Mouse (Mus musculus): Measurements from ENCODE around the gene Camkk2.

The Camkk2 gene

DNA sequence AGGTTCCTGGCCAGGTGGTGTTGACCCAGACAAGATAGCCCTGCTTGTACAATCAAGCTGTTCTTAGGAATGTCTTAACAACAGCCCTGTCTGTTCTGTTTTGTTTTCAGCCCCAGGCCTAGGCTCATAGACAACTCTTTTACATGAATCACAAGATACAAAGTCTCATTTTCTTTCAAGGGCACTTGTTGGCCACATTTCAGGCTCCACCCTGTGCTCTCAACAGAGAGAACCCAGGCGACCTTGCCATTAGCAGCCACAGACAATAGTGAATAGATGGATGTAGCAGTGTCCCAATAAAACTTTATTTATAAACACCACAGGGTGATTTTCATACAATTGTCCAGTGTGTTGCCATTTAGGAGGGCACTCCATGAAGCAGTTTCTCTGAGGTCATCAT lies 2.9 kb upstream of the Camkk2 start:
- DNase-seq (ENCODE audit: low read depth, low spot score): no peak

DNA sequence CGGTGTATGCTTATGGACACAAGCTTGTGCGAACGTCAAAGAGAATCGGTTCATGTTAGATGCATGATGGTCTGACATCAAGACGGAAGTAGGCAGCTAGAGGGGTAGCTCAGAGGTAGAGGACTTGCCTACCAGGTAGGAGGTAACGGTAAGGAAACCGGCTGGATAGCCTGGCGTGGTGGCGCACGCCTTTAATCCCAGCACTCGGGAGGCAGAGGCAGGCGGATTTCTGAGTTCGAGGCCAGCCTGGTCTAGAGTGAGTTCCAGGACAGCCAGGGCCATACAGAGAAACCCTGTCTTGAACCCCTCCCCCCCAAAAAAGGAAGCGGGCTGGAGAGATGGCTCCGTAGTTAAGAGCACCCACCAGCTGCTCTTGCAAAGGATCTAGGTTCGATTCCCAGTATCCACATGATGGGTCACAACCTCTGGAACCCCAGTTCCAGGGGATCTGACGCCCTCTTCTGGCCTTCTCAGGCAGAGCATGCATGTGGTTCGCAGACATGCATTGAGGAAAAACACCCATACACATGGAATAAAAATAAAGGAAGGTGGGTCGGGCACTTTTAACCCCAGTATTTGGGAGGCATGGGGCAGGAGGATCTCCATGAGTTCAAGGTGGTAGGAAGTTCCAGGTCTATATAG lies 1.7 kb upstream of the Camkk2 start:
- peak; percentile 22 for DNase-seq (ENCODE audit: low read depth, low spot score)

DNA sequence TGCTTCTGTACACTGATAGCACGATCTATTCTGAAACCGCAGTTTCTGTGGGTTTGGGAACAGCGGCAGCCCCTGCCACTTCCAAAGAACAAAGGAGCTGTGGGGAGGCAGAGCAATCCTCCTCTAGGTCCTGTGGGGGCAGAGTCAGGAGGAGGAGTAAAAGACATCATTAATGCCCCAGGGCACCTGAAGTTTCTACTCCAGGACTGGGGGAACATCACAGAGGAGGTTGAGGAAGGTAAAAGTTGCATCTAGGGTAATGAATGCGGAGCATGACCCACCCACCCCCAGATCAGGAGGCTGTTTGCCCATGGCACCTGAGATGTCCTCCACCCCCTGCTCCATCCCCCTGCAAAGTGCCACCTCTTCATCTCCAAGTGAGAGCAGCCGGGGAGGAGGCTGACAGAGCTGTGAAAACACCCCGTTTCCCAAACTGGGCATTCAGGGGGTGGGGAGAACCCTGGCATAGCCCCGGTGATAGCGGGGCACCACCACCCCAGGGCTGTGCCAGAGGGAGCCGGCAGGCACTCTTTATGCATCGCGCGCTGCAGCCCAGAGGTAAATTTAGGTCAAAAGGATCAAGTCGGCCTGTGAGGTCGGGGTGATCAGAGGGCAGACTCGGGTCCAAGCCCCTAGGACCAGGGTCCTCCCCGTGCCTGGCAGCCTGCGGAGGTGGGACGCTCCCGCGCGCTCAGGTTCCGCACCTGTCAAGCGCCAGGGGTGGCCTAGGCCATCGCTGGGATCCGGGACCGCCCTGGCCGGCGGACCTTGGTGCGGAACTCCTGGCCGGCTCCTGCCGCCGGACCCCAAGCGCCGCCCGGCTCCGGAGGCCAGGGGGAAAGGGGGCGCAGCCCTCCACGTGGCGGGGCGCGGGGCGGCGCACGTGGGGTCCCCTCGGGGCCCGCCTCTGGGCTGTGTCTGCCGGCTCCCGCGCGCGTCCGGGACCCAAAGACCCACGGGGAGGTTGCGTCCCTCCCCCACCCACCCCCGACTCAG lies 680 bp downstream of the Camkk2 start:
- DNase-seq (ENCODE audit: low read depth, low spot score): peak; percentile 43

DNA sequence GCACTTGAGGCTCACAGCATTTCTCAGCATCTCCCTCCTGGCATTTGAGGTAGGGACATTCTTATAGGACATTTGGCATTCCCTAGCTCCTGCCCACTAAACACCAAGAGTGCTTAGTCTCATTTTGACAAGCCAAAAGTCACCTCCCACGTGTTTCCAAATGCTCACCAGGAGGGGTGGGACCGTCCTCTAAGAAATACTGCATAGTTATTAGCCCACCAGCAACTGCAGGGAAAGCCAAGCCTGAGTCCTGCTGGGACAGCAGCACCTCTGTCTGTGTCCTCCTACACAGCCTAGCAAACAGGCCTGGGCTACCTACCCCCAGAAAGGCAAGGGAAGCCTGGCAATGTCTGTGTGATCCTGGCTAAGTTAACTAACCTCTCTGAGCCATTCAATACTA lies 1.9 kb downstream of the Camkk2 start:
- no peak for DNase-seq (ENCODE audit: low read depth, low spot score)

DNA sequence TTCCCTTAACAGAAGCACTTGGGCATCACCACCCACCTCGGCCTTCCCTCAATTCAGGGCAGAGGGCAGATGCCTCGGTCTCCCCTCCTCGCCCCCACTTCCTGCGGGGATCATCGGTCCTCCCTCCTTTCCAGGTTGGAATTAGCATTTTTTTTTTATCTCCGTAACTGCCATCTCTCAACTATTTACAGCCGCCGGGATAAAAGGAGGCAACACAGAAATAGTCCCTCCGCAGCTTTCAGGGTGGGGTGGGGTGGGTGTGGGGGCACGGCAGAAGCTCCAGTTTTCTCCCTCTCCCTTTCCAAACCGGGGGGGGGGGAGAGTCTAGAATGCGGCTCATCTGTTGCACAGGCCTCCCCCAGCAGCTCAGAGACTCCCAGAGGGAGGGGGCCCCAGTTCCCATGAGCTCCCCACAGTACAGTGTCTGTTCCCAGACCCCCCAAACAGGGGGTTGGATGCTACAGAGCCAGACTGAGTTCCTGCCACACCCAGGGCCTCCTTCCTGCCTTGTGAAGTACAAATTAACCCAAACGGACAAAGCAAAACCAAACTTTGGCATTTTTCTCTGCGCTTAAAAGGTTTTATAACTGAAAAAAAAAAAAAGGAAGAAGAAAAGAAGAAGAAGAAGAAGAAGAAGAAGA lies 3.4 kb downstream of the Camkk2 start:
- no peak for DNase-seq (ENCODE audit: low read depth, low spot score)

DNA sequence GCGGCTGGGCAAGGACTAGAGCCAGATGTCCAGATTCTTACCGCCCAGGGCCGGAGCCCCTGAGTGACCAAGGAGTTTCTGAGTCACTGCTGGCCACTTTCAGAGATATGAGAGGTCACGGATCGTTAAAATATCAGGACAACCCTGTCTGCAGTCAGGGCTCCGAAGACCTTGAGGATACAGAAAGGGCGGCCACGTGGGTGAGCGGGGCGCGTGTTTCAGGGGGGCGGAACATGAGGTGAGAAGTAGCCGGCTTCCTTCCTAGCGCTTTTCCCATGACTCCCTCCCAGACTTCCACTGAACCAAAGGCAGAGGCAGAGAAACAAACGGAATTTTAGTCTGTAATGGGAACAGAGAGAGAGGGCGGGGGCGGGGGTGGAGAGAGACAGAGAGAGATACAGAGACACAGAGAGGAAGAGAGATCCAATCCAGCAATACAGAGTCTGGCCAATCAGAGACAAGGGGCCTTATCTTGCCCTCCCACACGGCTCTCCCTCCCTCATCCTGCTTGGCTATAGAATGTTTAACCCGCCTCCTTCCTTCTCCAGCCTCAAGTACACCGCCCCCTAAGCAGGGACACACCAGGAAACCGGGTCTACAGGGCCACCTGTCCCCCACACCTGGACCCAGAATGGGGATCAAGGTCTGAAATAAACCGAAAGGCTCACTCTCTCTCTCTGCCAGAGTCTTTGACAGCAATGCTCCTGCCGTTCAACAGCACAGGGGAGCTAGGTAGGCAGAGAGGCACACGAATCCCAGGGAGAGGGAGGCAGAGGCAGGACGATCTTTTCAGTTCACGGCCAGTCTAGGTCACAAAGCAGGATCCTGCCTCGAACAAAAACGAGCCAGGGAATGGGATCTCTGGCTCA lies 4.2 kb downstream of the Camkk2 start:
- no peak for DNase-seq (ENCODE audit: low read depth, low spot score)

DNA sequence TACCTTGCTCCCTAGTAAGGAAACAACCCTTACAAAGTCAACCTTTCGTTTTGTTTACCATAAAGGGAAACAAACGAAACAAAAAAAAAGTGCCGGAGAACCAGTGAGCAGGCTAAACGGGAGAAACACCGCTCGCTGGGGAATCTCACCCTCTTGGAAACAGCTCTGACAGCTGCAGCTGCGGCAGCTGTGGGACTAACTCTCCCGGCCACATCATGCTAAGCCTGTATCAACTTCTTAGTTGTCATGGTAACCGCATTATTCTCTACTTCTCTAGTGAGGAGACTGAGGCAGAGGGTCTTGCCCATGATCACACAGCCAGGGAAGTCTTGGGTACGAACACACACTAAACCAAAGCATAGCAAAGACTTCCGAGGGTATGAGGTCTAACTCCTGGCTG lies 5.5 kb downstream of the Camkk2 start:
- no peak for DNase-seq (ENCODE audit: low read depth, low spot score)

DNA sequence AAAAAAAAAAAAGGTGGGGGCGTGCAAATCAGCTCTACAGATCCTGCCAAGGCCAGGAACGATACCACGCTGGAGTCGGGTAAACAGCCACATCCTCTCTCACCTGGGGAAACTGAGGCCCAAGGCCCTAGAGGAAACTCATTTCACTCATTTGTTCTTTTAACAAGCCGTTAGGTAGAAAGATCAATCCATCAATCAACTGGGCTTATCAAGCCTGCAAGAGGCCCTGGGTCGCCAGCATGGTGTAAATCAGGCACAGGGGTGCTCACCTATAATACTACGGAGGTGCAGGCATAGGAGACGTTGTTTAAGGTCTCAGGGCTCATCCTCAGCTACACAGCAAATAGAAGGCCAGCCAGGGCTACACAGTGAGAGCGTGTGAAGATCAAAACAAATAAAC lies 7.8 kb downstream of the Camkk2 start:
- DNase-seq (ENCODE audit: low read depth, low spot score): no peak

DNA sequence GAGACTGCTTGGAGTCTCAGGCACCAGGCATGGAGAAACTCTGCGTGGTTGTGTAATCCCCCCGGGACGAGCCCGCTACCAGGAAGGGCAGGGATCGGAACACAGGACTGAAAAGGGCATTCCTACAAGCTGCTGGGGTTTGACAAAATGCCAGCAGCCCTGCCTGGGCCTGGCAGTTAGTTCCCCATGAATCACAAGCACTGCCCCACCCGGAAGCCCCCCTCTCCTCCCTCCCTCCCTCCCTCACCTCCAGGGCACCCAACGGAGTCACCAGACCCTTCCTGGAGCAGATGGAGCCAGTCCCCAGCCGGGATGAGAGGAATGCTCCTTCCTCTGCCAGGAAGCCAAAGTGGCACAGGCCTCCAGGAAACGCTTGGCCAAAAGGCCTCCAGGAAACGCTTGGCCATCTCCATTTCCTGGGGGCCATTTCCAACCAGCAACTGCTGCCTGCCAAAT lies 8.4 kb downstream of the Camkk2 start:
- peak; percentile 16 for DNase-seq (ENCODE audit: low read depth, low spot score)

DNA sequence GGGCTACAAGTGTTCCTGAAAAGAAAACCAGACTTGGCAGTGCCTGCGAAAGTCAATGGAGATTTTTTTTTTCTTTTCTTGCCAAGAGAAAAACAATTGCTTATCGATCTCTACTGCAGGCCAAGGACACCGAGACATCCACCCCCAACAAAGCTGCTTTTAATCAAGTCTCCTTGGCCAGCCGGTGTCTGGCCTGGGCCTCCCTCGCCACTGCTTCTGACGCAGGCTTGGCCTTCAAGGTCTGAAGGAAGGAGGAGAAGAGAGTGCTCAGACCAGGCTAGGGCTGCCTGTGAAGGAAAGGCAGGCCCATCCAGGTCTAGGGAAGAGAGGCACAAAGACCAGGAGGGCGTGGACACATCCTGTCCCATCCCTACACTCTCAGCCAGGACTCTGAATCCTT lies 8.9 kb downstream of the Camkk2 start:
- no peak for DNase-seq (ENCODE audit: low read depth, low spot score)

DNA sequence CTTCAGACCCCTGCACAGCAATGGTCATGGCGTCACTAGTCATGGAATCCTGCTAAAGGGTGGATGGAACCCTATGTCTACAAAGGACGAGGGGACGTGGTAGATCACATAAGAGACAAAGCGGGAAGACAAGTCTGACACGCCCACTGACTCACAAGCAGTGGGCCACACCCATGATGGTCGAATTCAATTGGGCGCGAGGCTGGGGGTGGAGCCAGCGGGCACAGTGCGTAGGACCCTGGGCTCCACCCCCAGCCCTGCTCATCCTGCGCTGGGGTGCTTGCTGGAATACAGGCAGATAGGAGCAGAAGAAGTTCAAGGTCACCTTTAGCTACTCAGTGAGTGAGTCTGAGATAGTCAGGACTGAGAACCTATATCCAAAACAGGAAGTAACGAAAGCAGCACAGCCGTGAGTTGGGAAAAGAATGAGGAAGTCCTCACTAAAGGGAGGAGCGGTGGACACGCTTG lies 10.1 kb downstream of the Camkk2 start:
- DNase-seq (ENCODE audit: low read depth, low spot score): no peak

DNA sequence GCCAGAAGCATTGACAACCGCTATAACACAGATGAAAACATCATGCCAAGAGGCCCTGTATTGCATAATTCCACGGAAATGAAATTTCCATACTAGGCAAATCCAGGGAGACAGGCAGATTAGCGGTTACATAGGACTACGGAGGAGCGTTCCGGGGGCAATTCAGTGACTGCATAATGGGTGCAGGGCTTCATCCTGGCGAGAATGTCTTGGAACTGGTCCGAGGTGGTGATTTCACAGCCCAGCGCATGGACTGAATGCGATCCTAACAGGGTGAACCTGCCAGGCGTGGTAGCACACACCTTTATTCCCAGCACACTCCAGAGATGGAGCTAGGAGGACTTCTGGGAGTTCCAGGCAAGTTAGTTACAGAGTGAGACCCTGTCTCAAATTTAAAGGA lies 11.9 kb downstream of the Camkk2 start:
- no peak for DNase-seq (ENCODE audit: low read depth, low spot score)

DNA sequence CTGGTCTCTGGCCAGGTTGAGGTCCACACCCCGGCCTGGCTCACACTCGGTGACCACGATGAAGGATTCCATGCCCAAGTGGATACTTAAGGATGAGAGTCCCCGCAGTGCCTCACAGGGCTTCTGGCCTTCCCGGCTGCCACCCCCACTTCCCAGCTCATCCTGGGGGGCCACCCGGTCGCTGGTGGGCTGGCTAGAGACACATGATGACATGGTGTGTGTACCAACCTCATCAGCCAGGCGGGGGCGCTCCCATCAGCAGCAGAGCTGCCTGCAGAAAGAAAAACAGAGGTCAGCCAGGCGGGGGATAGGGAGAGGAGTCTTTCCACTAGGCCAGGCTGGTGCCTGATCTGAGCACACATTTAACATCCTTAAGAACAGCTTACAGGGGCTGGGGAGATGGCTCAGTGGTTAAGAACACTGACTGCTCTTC lies 15.2 kb downstream of the Camkk2 start:
- peak; percentile 24 for DNase-seq (ENCODE audit: low read depth, low spot score)

DNA sequence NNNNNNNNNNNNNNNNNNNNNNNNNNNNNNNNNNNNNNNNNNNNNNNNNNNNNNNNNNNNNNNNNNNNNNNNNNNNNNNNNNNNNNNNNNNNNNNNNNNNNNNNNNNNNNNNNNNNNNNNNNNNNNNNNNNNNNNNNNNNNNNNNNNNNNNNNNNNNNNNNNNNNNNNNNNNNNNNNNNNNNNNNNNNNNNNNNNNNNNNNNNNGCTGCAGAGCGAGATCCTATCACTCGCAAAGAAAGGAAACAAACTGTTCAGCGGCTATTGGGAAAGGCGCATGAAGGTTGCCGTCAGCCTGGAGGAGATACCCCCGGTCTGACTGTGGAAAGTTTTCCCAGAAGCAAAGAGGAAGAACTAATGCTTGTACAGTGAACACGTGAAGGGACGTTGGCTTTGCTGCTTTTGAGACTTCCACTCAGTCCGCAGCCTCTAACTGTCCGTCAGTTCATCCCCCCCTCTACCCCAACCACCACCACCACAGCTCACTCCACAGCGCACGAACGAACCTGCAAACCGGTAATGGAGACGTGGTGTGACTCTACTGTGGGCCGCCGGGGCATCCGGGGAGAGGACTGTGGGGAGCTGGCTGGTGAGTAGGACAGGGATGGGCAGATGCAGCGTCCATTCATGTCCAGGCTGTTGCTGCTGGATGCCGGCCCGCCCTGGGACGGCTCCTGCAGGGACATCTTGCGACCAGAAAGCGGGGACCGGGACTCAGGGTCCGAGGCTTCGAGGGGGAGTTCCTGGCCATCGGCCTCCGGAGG lies 15.8 kb downstream of the Camkk2 start:
- no peak for DNase-seq (ENCODE audit: low read depth, low spot score)

DNA sequence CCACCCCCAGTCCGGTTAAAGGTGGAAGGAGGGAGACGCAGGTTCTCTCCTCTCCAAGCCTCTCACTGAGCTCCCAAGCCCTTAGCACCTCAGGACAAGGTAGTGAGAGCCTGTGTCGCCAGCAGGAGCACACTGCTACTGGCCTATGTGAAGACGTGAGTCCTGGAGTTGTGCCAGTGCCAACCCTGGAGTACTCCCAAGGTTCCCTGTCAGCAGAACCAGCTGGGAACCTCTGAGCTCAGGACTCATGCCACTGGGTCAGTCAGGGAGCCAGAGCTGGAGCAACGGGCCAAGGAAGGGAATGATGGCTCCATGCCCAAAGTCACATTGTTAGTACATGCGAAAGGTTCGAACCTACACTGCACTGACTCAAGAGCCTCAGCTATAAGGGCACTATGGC lies 22.5 kb downstream of the Camkk2 start:
- DNase-seq (ENCODE audit: low read depth, low spot score): no peak

DNA sequence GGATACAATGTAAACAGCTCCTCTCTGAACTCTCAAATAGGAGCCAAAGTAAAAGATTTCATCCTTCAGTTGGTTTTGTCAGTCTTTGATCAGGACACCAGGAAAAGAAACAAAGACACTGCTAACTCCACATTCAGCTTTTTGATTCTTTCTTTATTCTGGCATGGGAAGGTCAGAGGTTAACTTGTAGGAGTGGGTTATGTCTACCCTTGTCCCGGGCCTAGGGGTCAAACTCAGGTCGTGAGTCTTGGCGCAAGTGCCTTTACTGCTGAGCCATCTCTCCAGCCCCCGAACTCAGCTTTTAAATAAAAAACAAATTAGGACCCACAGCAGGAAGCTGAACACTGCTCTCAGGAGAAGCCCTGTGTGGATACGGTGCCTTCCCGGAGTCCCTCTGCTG lies 23.1 kb downstream of the Camkk2 start:
- no peak for DNase-seq (ENCODE audit: low read depth, low spot score)

DNA sequence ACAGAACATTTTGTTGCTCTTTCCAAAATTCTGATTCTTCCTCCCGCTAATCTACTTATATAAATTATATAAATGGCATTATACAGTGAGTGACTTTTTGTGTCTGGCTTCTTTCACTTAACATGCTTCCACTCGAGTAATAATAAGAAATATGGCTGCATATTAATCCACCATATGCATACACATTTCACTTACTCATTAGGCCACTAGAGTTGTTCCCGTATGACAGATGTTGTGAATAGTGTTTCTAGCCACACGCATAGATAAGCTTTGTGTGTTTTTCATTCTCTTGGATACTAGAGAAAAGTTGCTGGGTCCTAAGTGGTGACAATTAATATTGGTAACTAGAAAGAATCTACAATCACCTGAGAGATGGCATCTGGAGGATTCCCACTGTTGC lies 23.6 kb downstream of the Camkk2 start:
- DNase-seq (ENCODE audit: low read depth, low spot score): no peak

DNA sequence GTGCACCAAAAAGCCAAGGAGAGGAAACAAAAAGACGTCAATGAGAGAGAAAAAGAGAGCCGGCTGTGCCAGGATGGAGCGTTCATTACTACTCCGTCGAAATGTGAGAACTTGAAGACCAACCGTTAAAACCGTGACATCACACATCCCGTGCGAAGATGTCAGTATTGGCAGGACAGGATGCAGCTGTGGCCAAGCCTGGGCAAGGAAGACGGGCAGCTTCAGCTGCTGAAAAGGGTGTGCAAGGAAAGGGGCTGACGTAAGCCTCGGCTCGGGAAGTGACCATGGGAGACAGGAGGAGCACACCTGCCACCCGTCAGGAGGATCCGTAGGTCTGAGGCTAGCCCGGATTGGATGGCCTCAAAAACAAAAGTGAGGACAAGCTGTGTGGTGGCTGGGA lies 24.7 kb downstream of the Camkk2 start:
- DNase-seq (ENCODE audit: low read depth, low spot score): no peak

DNA sequence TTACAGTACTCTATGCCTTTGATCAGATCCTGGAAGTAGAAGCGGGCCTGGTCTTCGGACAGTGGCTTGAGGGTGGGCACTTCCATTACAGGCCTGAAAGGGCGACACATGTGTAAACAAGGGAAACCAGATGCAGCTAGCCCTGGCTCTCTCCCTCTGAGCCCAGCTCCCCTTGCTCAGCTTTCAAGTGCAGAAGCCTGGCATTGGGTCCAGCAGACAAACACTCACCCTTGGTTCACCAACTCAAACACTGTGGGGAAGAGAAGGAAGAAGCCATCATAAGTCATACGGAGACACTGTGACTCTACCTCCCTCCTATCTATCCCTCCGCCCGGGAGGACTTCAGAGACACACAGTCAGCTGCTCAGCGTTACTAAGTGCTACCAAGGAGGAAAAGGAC lies 31.3 kb downstream of the Camkk2 start:
- DNase-seq (ENCODE audit: low read depth, low spot score): no peak

DNA sequence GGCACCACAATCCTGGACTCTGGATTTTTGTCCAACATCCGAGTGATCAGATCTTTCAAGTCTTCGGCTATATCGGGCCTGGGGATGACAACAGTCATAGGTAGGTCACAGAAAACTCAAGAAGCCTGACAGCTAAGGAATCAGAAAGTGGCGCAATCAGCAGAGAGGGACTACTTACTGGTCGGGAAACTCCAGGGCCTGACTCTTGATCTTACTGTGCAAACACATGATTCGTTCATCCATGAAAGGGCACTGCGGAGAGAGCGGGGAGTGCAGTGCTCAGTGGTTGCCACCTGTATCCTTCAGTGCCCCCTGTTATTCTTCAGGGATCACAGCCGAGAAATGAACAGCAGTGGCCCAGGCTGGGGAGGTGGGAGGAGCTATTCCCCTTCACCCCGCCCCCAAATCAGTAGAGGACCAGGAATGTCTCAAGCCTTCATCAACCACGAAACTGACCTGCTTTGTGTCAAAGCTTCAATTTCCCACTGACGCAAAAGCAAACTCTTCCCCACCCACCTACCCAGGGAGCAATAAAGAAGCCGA lies 35.3 kb downstream of the Camkk2 start:
- DNase-seq (ENCODE audit: low read depth, low spot score): no peak

Data from CD4-positive, CD25-positive, alpha-beta regulatory T cell, adult 2 months (primary cell).